Mouse (Mus musculus): ENCODE data around the gene Nktr.

DNA sequence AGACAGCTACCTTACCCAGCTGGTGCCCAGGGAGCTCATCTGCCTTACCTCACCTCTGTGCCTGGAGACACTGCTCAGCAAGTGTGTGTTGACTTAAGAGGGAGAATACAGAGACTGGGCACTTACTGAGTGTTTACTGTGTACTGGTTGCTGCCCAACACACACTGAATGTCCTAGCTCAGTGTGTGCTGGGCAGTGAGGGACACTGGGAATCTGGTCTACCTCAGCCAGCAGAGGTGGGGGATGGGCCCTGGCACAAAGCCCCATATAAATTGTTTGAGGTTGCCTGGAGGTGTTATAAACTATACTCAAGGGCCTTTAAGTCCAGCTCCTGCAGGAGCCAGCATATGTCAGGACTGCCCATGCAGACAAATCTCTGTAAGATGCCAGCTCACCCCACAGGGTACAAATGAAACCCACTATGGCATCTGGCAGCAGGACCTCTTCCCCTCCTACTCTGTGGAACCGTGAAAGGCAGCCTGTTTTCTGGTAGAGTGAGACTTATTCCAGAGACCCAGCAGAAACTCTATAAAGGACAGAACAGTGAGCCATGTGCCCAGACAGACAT, 76.1 kb downstream of the Nktr start:
- TF ChIP-seq POLR2A (IDR thresholded peaks at IDR 0.05; ENCODE audit: borderline replicate concordance, extremely low read depth, insufficient read depth, insufficient read length, poor library complexity, severe bottlenecking), result no peak
- TF ChIP-seq CTCF (IDR thresholded peaks at IDR 0.05; ENCODE audit: borderline replicate concordance, extremely low read depth, insufficient read depth, insufficient read length), result no peak
